Mouse (Mus musculus): ENCODE data around the gene Hist1h2bf. TPM values are rescaled to one million over a fixed set of nuclear protein-coding genes. Genes with fewer than 3 reads are reported as not detected.
A peak's percentile ranks its signal among the peaks of the same experiment; 100 is the strongest.
"Not testable (repeated sequence)": the region's sequence is repeated elsewhere in the genome, so short reads cannot be mapped to it uniquely, and the experiment has no call there.

The Hist1h2bf gene
- polyA plus RNA-seq, 1 experiment from 2014 or later = 4.5 TPM

DNA sequence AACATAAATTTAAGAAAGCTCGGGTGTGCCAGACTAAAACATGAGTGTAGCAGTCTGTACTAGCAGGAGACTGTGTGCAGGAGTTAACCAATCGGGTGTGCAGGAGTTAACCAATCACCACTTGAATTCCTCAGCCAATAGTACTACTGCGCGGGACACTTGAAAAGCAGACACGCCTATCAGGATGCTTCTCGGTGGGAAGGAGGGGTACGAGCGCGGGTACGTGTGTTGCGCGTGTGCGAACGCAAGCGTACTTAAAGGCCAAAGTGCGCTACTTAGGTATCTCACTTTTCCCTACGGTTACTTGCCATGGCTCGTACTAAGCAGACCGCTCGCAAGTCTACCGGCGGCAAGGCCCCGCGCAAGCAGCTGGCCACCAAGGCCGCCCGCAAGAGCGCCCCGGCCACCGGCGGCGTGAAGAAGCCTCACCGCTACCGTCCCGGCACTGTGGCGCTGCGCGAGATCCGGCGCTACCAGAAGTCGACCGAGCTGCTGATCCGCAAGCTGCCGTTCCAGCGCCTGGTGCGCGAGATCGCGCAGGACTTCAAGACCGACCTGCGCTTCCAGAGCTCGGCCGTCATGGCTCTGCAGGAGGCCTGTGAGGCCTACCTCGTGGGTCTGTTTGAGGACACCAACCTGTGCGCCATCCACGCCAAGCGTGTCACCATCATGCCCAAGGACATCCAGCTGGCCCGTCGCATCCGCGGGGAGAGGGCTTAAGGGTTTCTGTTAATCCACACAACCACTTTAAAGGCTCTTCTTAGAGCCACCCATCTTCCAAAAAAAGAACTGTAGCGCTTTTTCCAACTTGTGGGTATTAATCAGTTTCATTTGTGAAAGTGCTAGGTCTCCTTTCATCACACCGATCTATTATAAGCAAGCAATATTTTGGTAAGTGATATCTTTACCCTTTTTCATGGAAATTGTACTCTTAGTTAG, 38.6 kb downstream of the Hist1h2bf start, which contains the start of gene Hist1h3g:
Gene Hist1h3g (plus strand): TSS at position 286 of the 939 bp plus-strand sequence.
- peak; percentile 91 for ATAC-seq
- H3K4me2 ChIP-seq (replicated peaks) = peak within 1 kb of the TSS; percentile 76
- H3K9me3 ChIP-seq, H3K27me3 ChIP-seq, H3K36me3 ChIP-seq: not testable (repeated sequence)
- H3K9ac ChIP-seq (replicated peaks) = peak within 1 kb of the TSS; percentile 59
- peak within 1 kb of the TSS; percentile 72 for H3K27ac ChIP-seq
- H3K4me3 ChIP-seq (replicated peaks) = peak within 1 kb of the TSS; percentile 55
- H3K4me1 ChIP-seq (replicated peaks) = peaks cover 42% of the 10 kb centered on the region
- WGBS = under 1% methylated on average over 48 of the region's 62 CpGs

DNA sequence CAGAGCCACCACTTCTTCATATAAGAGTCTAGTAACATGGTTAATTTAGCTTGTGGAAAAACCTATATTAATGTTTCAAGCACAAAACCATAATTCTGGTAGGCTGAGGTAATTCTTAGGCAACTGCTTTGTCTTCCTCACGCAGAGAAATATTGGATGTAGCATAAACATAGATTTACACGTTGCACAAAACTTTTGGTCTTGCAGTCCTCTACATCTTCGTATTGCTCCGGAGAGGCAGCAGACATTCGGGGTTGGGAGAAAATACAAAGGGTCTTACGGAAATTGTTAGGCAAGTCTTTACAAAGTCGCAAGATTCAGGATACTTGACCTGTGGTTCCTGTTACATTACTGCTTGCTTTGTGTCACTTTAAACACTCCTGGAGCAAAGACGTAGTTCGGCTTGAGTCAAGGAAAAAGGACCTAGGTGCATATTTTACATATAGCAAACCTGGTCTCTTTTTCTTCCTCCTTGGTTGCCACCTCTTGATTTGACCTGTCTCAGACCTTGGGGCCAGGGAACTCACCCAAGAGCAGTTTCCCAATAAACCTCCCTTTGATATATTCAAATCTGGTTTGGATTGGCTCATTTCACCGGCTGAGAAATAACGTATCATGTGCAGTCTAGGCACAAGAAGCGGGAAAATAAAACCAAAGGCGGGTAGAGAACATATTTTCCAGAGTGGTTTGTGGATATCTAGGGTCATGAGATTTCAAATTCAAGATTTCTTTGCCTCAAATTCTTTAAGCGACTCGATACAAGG, 39.4 kb downstream of the Hist1h2bf start:
- Histone ChIP-seq H3K27me3 (no peaks in the 10 kb centered on the region), H3K9me3 (no peaks in the 10 kb centered on the region), H3K9ac (replicated peaks) (peak overlapping the region; percentile 48), H3K4me3 (replicated peaks) (peak overlapping the region; percentile 55), H3K36me3 (no peaks in the 10 kb centered on the region), H3K27ac (peak overlapping the region; percentile 72), H3K4me1 (replicated peaks) (peaks cover 47% of the 10 kb centered on the region), H3K4me2 (replicated peaks) (peak overlapping the region; percentile 76)
- peak; percentile 0; the same call in 1 of the 2 replicates for ATAC-seq
- WGBS = under 1% methylated on average over 15 of the region's 15 CpGs

DNA sequence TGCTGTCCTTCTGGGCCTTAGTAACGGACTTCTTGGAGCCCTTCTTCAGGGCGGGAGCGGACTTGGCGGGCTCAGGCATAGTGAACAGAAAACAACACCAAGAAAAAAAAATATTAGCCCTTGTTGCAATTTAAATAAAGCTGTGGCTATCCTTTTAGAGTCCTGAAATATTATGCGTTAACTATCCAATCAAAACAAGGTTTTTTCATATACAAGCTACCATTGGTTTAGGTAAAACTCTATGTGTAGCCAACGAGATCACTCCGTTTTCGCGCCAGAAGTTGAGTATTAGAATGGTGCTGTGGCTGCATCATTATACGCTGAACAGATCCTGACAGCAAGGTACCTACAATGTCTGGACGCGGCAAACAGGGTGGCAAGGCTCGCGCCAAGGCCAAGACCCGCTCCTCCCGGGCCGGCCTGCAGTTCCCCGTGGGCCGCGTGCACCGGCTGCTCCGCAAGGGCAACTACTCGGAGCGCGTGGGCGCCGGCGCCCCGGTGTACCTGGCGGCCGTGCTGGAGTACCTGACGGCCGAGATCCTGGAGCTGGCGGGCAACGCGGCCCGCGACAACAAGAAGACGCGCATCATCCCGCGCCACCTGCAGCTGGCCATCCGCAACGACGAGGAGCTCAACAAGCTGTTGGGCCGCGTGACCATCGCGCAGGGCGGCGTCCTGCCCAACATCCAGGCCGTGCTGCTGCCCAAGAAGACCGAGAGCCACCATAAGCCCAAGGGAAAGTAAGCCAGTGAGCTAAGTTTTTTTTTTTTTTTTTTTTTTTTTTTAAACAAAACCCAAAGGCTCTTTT, 40.2 kb downstream of the Hist1h2bf start, which contains the start of gene Hist1h2af:
Gene Hist1h2af (plus strand): TSS at position 347 of the 808 bp plus-strand sequence.
- WGBS = 0% methylated on average over 25 of the region's 53 CpGs
- H3K27me3 ChIP-seq, H3K36me3 ChIP-seq, H3K9me3 ChIP-seq: not testable (repeated sequence)
- Histone ChIP-seq H3K4me1 (replicated peaks) (peaks cover 53% of the 10 kb centered on the region), H3K4me2 (replicated peaks) (peak within 1 kb of the TSS; percentile 76), H3K27ac (peak within 1 kb of the TSS; percentile 98), H3K9ac (replicated peaks) (peak within 1 kb of the TSS; percentile 54), H3K4me3 (replicated peaks) (peak within 1 kb of the TSS; percentile 55)
- ATAC-seq = peak; percentile 49; the same call in 1 of the 2 replicates

DNA sequence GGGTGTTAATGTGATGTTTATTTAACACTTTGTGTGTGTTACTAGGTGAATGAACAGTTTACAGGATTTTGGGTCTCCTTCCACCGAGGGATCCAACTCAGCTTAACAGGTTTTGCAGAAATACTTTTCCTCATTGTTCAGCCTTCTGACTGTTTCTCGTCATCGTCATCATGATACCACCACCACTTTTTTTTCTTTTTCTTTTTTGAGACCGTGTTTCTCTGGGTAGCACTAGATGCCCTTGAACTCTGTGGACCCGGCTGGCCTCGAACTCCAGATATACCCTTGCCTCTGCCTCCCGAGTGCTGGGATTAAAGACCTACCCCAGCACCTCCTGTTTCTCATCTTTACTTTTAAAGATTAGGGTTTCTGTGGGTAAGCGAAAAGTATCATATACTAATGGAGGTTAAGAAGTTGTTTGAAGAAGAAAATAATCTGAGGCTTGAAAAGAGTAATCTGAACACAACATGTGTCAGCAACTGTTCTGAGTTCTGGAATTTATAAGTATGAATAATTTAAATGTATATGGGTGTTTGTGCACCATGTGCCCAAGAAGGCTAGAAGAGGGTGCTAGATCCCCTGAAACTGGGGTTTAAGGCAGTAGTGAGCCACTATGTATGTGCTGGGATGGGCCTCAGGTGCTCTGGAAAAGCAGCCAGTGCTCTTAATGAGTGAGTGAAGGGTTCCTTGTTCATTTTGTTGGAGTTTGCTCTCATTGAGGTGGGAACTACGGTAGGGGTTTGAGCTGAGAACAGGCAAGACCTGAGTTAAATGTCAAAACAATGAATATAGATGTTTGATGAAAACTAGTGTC, 41.5 kb downstream of the Hist1h2bf start:
- Histone ChIP-seq H3K4me2 (replicated peaks) (peak overlapping the region; percentile 76), H3K9ac (replicated peaks) (peak overlapping the region; percentile 80), H3K36me3 (no peaks in the 10 kb centered on the region), H3K27ac (peak overlapping the region; percentile 98), H3K27me3 (no peaks in the 10 kb centered on the region), H3K4me3 (replicated peaks) (peak overlapping the region; percentile 55), H3K4me1 (replicated peaks) (peaks cover 53% of the 10 kb centered on the region), H3K9me3 (no peaks in the 10 kb centered on the region)
- ATAC-seq = no peak
- WGBS = 22% methylated on average over 9 of the region's 9 CpGs

DNA sequence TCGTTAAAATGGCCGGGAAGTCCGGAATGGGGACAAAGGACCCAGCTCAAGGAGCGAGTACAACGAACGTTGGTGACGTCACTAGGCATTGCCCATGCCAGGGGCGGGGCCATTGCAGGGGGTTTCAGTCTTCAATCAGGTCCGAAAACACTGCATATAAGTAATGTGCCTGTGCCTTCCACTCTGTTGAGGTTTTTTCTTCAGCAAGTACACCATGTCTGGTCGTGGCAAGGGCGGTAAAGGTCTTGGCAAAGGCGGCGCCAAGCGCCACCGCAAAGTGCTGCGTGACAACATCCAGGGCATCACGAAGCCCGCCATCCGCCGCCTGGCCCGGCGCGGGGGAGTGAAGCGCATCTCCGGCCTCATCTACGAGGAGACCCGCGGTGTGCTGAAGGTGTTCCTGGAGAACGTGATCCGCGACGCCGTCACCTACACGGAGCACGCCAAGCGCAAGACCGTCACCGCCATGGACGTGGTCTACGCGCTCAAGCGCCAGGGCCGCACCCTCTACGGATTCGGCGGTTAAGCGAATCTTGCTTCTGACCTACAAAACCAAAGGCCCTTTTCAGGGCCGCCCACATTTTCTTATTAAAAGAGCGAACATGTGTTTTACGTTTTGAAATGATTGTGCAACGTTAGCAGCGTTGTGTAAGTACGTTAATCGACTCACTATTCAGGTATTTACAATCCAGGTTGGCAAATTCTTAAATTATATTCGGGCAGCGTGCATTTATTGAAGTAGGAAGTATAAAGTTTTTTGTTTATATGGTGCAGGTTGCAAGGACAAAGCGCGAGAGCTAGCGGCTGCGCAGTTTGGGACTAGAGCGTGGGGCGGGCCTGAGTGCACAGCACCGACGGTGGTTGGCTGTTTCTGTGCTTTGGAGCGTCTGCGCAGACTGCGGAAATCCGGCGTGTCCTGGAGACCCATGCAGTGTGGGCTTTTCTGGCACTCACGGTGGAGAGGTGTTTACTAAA, 42.8 kb downstream of the Hist1h2bf start, which contains the start of gene Hist1h4h:
Gene Hist1h4h (plus strand): TSS at position 150 of the 975 bp plus-strand sequence.
- H3K4me1 ChIP-seq (replicated peaks) = peaks cover 45% of the 10 kb centered on the region
- H3K27me3 ChIP-seq = no peaks in the 10 kb centered on the region
- H3K9me3 ChIP-seq = no peaks in the 10 kb centered on the region
- WGBS = under 1% methylated on average over 56 of the region's 70 CpGs
- ATAC-seq = peak; percentile 89
- peak within 1 kb of the TSS; percentile 98 for H3K27ac ChIP-seq
- H3K9ac ChIP-seq (replicated peaks) = peak within 1 kb of the TSS; percentile 80
- no peaks in the 10 kb centered on the region for H3K36me3 ChIP-seq
- peak within 1 kb of the TSS; percentile 76 for H3K4me2 ChIP-seq (replicated peaks)
- H3K4me3 ChIP-seq (replicated peaks) = peak within 1 kb of the TSS; percentile 55

DNA sequence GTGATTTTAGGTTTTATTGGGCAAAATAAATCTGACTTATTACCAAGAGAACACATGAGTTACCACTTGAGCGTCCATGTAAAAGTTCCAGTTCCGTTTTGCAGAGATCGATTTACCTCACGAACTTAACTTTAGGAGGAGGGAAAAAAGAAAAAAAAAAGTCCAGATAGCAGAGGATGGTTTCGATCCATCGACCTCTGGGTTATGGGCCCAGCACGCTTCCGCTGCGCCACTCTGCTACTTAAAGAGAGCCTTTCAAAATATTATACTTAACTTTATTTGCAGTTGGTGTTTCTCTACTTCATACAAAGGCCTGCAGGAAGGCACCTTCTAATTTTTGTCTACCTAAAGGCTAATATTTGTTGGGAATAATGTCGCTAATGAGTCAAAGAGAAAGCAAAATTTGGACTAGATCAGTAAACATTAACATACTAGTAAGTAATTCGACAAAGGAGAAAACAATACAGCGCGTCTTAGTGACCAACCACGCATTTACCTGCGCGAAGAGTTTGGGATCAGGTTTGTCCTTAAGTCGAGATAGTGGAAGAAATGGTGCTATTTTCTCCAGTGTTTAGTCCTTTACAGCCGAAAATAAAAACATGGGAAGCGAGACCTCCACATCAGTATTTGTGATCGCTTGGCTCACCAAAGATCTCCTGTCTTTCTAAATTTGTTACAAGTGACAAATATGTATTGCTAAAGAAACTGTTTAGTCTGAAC, 43.7 kb downstream of the Hist1h2bf start:
- Histone ChIP-seq H3K4me1 (replicated peaks) (peaks cover 45% of the 10 kb centered on the region), H3K4me2 (replicated peaks) (peak overlapping the region; percentile 76), H3K36me3 (no peaks in the 10 kb centered on the region), H3K9ac (replicated peaks) (peak overlapping the region; percentile 78), H3K9me3 (no peaks in the 10 kb centered on the region), H3K27ac (peak overlapping the region; percentile 98), H3K4me3 (replicated peaks) (peak overlapping the region; percentile 55), H3K27me3 (no peaks in the 10 kb centered on the region)
- no peak for ATAC-seq
- under 1% methylated on average over 20 of the region's 20 CpGs for WGBS

DNA sequence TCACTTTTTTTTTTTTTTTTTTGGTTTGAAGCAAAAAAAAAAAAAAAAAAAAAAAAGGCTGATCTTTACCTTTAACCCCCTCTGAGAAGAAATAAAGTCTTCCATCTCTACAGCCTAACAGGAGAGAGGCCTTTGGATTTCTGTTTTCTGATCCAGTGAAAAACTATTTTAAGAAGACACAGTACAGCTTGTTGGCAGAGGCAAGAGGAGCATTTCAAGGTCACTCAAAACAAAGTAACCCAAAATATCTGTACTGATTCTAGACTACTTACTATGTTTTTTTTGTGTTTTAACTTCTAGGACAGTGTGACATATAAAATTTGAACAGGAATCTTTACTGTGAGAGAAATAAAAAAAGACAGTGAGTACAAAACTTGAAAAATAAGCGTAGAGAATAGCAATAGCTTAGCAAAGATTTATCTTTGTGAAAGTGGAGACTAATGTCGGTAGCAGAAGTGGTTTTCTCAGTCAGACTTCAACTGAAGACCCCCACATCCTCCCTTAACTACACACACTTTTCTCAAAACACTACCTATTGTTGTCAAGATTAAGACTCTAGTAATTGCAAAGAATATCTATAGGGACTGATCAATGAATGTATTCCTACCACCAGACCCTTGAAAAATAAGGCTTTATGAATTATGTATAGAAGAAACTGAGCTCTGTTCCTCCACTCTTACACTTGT, 44.4 kb downstream of the Hist1h2bf start:
- peak overlapping the region; percentile 98 for H3K27ac ChIP-seq
- no peaks in the 10 kb centered on the region for H3K9me3 ChIP-seq
- no peaks in the 10 kb centered on the region for H3K27me3 ChIP-seq
- ATAC-seq = no peak
- peak overlapping the region; percentile 78 for H3K9ac ChIP-seq (replicated peaks)
- peak overlapping the region; percentile 76 for H3K4me2 ChIP-seq (replicated peaks)
- peaks cover 42% of the 10 kb centered on the region for H3K4me1 ChIP-seq (replicated peaks)
- peak overlapping the region; percentile 55 for H3K4me3 ChIP-seq (replicated peaks)
- H3K36me3 ChIP-seq = no peaks in the 10 kb centered on the region
- 31% methylated on average over 2 of the region's 2 CpGs for WGBS

DNA sequence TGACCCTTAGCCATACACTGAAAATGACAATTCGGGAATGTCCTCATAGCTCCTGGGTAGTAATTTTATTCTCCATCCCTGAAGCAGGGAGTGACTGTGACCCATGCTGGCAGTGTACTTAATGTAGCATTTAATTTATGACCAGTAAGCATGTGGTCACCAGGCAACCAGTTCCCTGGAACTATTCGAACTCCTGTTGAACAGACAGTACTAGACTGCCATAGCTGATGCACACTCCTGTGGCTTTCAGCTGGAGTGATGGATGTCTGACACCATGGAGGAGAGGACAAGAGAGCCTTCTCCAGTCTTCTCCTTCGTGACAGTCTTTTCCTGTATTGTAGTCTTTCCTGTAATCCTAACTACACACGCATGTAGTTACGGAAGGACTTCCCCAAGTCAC, 45.0 kb downstream of the Hist1h2bf start:
- no peak for ATAC-seq
- Histone ChIP-seq H3K36me3 (no peaks in the 10 kb centered on the region), H3K4me3 (replicated peaks) (no peak overlapping the region), H3K9ac (replicated peaks) (no peak overlapping the region), H3K27ac (no peak overlapping the region), H3K4me1 (replicated peaks) (peaks cover 36% of the 10 kb centered on the region), H3K9me3 (no peaks in the 10 kb centered on the region), H3K4me2 (replicated peaks) (no peak overlapping the region), H3K27me3 (no peaks in the 10 kb centered on the region)
- WGBS = 81% methylated on average over 5 of the region's 5 CpGs

DNA sequence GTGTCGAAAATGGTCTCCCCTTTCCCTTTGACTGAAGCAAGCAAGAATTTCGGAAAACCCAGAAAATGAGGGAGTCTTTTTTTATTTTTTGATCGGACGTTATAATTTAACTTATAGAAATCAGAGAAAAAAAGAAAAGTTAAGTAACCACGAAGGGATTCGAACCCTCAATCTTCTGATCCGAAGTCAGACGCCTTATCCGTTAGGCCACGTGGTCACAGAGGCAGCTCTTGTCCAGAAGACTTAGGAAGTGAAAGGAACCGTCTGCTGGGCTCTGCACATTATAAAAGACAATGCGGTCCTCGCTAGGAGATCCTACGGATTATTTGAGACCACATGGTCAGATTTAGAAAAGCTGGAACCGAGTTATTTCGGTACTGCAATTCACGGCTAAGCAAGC, 47.7 kb downstream of the Hist1h2bf start:
- Histone ChIP-seq H3K27me3 (no peaks in the 10 kb centered on the region), H3K4me1 (replicated peaks) (peaks cover 19% of the 10 kb centered on the region), H3K36me3 (no peaks in the 10 kb centered on the region), H3K9ac (replicated peaks) (peak overlapping the region; percentile 64), H3K4me3 (replicated peaks) (peak overlapping the region; percentile 45), H3K4me2 (replicated peaks) (peak overlapping the region; percentile 53), H3K27ac (peak overlapping the region; percentile 62), H3K9me3 (no peaks in the 10 kb centered on the region)
- peak; percentile 40 for ATAC-seq
- under 1% methylated on average over 17 of the region's 17 CpGs for WGBS

All from midbrain, embryonic 13.5 days (tissue).